Mouse (Mus musculus): ENCODE results near the gene Ctsa.

- TF ChIP-seq GATA1 (IDR thresholded peaks at IDR 0.05; ENCODE audit: low read length) (no peak), TAL1 (IDR thresholded peaks at IDR 0.05; ENCODE audit: low read length) (no peak)
These were observed 56.3 kb downstream of the Ctsa start for GRCm38 (mm10) chr2:164888996-164889395.

Data from erythroblast, embryonic 14.5 days (primary cell).